Mouse (Mus musculus) liver, embryonic 13.5 days (tissue): Measurements from ENCODE around the gene Ubl3. TPM values are rescaled to one million over a fixed set of nuclear protein-coding genes. Genes with fewer than 3 reads are reported as not detected.

Experiments used
- ATAC-seq: fragments of 200-750 bp; cut with Nextera tagmentation; 2 replicates; pipeline ENCODE4 v1.8.0; 2017; ENCODE audit warnings: low read depth, mild to moderate bottlenecking, moderate number of reproducible peaks, moderate library complexity
- DNase-seq: peaks from one replicate; pipeline ENCODE4 v3.0.0; 2022
- H3K27ac ChIP-seq: fragments of 300-500 bp; sonication (generic); 2 replicates; pipeline ENCODE4 v1.5.1; 2015; ENCODE audit warnings: moderate library complexity, mild to moderate bottlenecking, inconsistent platforms
- H3K27me3 ChIP-seq: fragments of 300-500 bp; sonication (generic); 2 replicates; pipeline ENCODE4 v1.6.1; 2015; ENCODE audit warnings: mild to moderate bottlenecking, inconsistent platforms
- H3K36me3 ChIP-seq: fragments of 300-500 bp; sonication (generic); 2 replicates; pipeline ENCODE4 v1.6.1; 2015; ENCODE audit warnings: mild to moderate bottlenecking, inconsistent platforms
- H3K4me1 ChIP-seq: fragments of 300-500 bp; sonication (generic); replicated peaks from 2 replicates; pipeline ENCODE4 v1.6.1; 2015; ENCODE audit warnings: inconsistent platforms
- H3K4me2 ChIP-seq: fragments of 300-500 bp; sonication (generic); 2 replicates; pipeline ENCODE4 v1.6.1; 2015; ENCODE audit warnings: inconsistent platforms, mild to moderate bottlenecking, moderate library complexity
- H3K4me3 ChIP-seq: fragments of 300-500 bp; sonication (generic); replicated peaks from 2 replicates; pipeline ENCODE4 v1.5.1; 2015; ENCODE audit warnings: mild to moderate bottlenecking, inconsistent platforms
- H3K9ac ChIP-seq: fragments of 300-500 bp; sonication (generic); 2 replicates; pipeline ENCODE4 v1.6.1; 2015; ENCODE audit warnings: mild to moderate bottlenecking, inconsistent platforms
- H3K9me3 ChIP-seq: fragments of 300-500 bp; sonication (generic); replicated peaks from 2 replicates; pipeline ENCODE4 v1.6.1; 2016; ENCODE audit warnings: inconsistent platforms
- WGBS: fragments of 180-500 bp; shearing (Covaris S2); methylation state at CpG from one replicate; pipeline ENCODE4 v1.1.7; 2015; ENCODE audit not compliant: insufficient replicate concordance; 5-methylcytosine and 5-hydroxymethylcytosine counted together
- polyA plus RNA-seq: library from polyadenylated mRNA; unstranded; fragments of >200 nt; fragmentation: Nextera tagmentation; extraction: Ambion mirVana; gene quantifications from 2 replicates; pipeline ENCODE4 v1.2.1, GENCODE M21; 2015

Ubl3 gene
- polyA plus RNA-seq, 1 experiment from 2014 or later, result 18.5 TPM

DNA sequence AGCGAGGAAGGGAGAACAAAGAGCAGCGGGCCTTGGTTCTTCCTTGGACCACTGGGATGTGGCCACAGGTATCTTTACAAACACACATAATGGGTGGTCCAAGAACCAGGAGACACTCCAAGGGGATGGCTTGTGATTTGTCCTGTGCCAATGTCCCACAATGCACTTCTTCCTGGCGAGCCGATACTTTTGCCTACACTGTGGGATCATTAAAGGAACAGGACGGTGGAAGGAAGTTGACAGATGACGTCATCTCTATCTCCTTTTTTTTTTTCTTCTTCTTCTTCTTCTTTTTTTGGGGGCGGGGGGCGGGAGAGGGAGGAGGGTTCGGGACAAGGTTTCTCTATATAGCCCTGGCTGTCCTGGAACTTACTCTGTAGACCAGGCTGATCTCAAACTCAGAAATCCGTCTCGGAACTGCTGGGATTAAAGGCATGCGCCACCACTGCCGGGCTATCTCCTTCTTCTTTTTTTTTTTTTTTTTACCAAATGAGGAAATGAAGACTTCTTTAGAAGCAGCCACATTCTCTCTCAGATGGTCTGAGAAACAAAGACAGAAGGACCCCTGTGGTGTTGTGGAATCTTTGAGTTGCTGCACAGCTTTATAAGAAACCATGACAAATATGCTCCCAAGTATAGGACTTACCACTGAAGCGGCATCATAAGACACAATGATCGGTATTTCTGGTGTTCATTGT lies 6.8 kb upstream of the Ubl3 start:
- Histone ChIP-seq H3K4me1 (peaks cover 6% of the 10 kb centered on the region), H3K36me3 (no peaks in the 10 kb centered on the region), H3K27ac (no peak overlapping the region), H3K9me3 (no peaks in the 10 kb centered on the region), H3K4me2 (no peak overlapping the region), H3K27me3 (peaks cover 11% of the 10 kb centered on the region), H3K4me3 (no peak overlapping the region), H3K9ac (no peak overlapping the region)
- DNase-seq (no peak), ATAC-seq (no peak)
- WGBS, result 50% methylated on average over 15 of the region's 15 CpGs

DNA sequence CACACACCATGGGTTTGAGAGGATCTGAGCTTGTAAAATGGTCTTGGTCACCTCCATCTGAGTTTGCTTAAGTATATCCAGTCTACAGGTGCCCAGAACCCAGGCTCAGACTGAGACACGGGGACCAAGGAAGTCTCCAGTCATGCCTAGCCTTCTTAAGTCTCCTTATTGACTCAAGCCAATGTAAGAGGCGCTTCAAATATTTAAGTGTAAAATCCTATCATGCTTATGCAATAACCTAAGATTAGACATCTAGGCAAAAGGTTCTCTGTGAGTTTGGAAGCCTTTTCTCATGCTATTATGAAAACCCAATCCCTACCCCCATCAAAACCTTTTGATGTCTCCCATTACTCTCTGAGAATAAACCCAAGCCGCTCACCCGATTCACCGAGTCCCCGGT lies 5.9 kb upstream of the Ubl3 start:
- DNase-seq (no peak), ATAC-seq (no peak)
- Histone ChIP-seq H3K27me3 (peaks cover 21% of the 10 kb centered on the region), H3K4me1 (peaks cover 15% of the 10 kb centered on the region), H3K4me3 (no peak overlapping the region), H3K9me3 (no peaks in the 10 kb centered on the region), H3K9ac (no peak overlapping the region), H3K36me3 (no peaks in the 10 kb centered on the region), H3K27ac (no peak overlapping the region), H3K4me2 (no peak overlapping the region)
- 82% methylated on average over 6 of the region's 6 CpGs for WGBS

DNA sequence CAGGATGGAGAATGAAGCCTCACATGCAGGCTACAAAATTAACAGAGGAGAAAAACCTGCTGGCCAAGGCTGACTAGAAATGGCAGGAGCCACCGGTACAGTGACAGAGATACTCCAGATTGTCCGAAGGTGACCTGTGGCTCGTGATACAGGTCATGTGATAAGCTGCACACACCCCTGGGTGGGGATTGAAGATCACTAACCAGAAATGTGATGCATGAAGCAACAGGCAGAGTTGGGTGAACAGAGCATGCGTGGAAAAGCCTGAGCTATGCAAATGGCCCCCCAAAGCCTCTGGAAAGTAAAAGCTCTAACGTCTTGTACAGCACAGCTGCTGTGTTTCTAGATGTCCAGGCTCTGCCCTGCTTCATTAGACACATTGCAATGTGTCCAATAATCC lies 3.9 kb upstream of the Ubl3 start:
- H3K27ac ChIP-seq, result no peak overlapping the region
- H3K4me2 ChIP-seq, result no peak overlapping the region
- ATAC-seq (no peak), DNase-seq (no peak)
- no peak overlapping the region for H3K9ac ChIP-seq
- H3K9me3 ChIP-seq, result no peaks in the 10 kb centered on the region
- H3K4me3 ChIP-seq, result no peak overlapping the region
- no peaks in the 10 kb centered on the region for H3K36me3 ChIP-seq
- peaks cover 37% of the 10 kb centered on the region for H3K27me3 ChIP-seq
- 57% methylated on average over 5 of the region's 5 CpGs for WGBS
- peaks cover 25% of the 10 kb centered on the region for H3K4me1 ChIP-seq

DNA sequence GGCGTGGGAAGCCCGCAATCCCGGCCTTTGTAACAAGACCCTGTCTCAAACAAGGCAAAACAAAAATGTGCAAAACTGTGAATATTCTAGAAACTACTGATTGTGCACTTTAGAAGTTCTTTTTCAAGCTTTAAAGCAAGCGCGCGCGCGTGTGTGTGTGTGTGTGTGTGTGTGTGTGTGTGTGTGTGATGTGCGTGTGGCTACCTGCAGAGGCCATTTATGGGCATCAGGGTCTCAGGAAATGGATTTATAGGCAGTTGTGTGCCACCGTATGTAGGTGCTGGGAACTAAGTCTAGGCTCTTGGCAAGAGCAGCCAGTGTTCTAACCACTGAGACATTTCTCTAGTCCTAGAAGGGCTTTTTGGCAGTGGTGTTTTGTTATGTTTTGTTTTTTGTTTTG lies 2.6 kb upstream of the Ubl3 start:
- H3K4me3 ChIP-seq, result no peak overlapping the region
- ATAC-seq (no peak), DNase-seq (no peak)
- H3K27me3 ChIP-seq, result peaks cover 42% of the 10 kb centered on the region
- peaks cover 36% of the 10 kb centered on the region for H3K4me1 ChIP-seq
- H3K9ac ChIP-seq, result no peak overlapping the region
- no peak overlapping the region; the same call in 1 of the 2 replicates for H3K4me2 ChIP-seq
- H3K27ac ChIP-seq, result no peak overlapping the region
- H3K36me3 ChIP-seq, result no peaks in the 10 kb centered on the region
- no peaks in the 10 kb centered on the region for H3K9me3 ChIP-seq
- 70% methylated on average over 10 of the region's 10 CpGs for WGBS

DNA sequence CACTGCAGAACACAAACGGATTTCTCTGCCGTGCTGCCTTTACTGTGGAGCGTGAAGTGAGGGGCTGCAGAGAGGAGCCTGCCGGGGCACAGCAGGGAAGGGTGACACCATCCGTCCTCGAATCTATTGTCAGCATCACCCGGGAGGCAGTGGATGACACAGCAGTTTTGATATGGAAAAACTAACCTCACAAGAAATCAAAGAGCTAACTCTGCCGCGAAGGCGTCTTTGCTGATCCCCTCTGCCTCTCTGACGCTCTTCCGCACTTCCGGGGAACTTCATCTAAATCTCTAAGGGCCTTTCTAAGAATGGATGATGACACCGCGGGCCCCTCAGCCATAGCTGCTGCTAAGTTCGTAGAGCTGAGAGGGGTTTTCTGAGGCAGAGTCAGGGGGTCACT lies 2.1 kb upstream of the Ubl3 start:
- Histone ChIP-seq H3K9ac (no peak overlapping the region), H3K4me1 (peaks cover 41% of the 10 kb centered on the region), H3K27ac (no peak overlapping the region), H3K4me2 (peak overlapping the region; percentile 25), H3K4me3 (no peak overlapping the region; the same call in 1 of the 2 replicates), H3K9me3 (no peaks in the 10 kb centered on the region), H3K36me3 (no peaks in the 10 kb centered on the region), H3K27me3 (peaks cover 44% of the 10 kb centered on the region)
- ATAC-seq, result no peak
- 5% methylated on average over 16 of the region's 16 CpGs for WGBS
- no peak for DNase-seq

DNA sequence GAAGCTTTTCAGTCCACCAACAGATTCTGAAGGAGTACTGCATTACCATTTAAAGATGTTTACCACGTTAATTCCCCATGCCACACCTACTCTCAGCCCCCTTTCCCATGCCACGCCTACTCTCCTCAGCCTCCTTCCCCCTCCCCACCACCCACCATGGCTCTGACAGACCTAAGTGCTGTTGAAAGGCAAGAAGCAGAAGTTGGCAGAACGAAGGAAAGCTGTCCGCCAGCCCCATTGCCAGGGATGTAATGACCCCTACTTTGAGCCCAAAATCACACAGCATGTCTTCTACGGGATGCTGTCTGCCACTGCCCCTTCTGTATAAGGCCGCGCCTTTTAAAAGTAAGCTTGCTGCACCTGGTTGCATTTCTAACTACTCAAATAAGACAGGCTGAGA lies 1.7 kb upstream of the Ubl3 start:
- no peaks in the 10 kb centered on the region for H3K36me3 ChIP-seq
- no peak overlapping the region for H3K27ac ChIP-seq
- peaks cover 44% of the 10 kb centered on the region for H3K27me3 ChIP-seq
- peak overlapping the region; percentile 25 for H3K4me2 ChIP-seq
- H3K9ac ChIP-seq, result no peak overlapping the region
- WGBS, result 16% methylated on average over 7 of the region's 7 CpGs
- no peak overlapping the region for H3K4me3 ChIP-seq
- ATAC-seq (no peak), DNase-seq (no peak)
- H3K4me1 ChIP-seq, result peaks cover 46% of the 10 kb centered on the region
- H3K9me3 ChIP-seq, result no peaks in the 10 kb centered on the region

DNA sequence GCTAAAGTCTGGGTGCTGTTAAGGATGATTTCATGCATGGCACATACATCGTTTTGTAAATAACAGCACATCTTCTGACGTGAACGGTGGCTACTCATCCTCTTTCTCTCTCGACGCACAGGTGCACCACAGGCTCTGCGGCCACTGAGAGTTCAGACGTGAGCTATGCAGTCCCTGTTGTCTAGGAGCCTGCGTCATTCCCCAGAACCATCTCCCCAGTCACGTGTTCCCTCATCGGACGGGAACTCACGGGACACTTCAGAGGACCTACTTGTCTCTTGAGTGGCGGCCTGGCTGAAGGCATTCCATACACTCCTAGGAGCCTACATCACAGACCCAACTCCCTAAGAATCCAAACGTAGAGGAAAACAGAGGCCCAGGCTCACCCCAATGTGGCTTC lies 1.1 kb upstream of the Ubl3 start:
- H3K9ac ChIP-seq, result no peak overlapping the region
- H3K36me3 ChIP-seq, result no peaks in the 10 kb centered on the region
- DNase-seq (no peak), ATAC-seq (no peak)
- H3K4me2 ChIP-seq, result 0 out of 2 replicates have a peak overlapping the region, but pooled peaks have one; percentile 90
- no peak overlapping the region for H3K27ac ChIP-seq
- no peak overlapping the region for H3K4me3 ChIP-seq
- peaks cover 44% of the 10 kb centered on the region for H3K27me3 ChIP-seq
- no peaks in the 10 kb centered on the region for H3K9me3 ChIP-seq
- WGBS, result 43% methylated on average over 14 of the region's 14 CpGs
- peaks cover 49% of the 10 kb centered on the region for H3K4me1 ChIP-seq

DNA sequence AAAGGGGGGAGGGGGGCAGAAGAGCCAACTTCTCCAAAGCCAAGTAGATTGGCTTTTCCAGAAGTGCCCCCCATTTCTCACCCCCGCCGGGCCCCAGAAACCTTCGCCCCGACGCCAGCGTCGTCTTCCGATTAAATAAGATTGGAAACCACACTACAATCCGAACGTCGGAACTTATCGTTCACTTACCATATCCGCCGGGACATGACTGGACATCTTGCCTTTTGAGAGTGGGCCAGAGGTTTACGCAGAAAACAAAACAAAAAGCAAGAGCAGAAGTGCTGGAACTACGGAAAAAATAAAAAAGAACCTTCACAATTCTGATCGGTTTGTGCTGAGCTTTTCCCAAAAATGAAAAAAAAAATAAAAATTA lies 839 bp downstream of the Ubl3 start:
- H3K4me3 ChIP-seq, result peak overlapping the region; percentile 77
- H3K27me3 ChIP-seq, result peaks cover 44% of the 10 kb centered on the region
- H3K4me1 ChIP-seq, result peaks cover 69% of the 10 kb centered on the region
- peak overlapping the region; percentile 79 for H3K9ac ChIP-seq
- H3K27ac ChIP-seq, result peak overlapping the region; percentile 81; the same call in 1 of the 2 replicates
- peak overlapping the region; percentile 90 for H3K4me2 ChIP-seq
- under 1% methylated on average over 17 of the region's 17 CpGs for WGBS
- DNase-seq (peak; percentile 18), ATAC-seq (no peak)
- no peaks in the 10 kb centered on the region for H3K9me3 ChIP-seq
- H3K36me3 ChIP-seq, result no peaks in the 10 kb centered on the region

DNA sequence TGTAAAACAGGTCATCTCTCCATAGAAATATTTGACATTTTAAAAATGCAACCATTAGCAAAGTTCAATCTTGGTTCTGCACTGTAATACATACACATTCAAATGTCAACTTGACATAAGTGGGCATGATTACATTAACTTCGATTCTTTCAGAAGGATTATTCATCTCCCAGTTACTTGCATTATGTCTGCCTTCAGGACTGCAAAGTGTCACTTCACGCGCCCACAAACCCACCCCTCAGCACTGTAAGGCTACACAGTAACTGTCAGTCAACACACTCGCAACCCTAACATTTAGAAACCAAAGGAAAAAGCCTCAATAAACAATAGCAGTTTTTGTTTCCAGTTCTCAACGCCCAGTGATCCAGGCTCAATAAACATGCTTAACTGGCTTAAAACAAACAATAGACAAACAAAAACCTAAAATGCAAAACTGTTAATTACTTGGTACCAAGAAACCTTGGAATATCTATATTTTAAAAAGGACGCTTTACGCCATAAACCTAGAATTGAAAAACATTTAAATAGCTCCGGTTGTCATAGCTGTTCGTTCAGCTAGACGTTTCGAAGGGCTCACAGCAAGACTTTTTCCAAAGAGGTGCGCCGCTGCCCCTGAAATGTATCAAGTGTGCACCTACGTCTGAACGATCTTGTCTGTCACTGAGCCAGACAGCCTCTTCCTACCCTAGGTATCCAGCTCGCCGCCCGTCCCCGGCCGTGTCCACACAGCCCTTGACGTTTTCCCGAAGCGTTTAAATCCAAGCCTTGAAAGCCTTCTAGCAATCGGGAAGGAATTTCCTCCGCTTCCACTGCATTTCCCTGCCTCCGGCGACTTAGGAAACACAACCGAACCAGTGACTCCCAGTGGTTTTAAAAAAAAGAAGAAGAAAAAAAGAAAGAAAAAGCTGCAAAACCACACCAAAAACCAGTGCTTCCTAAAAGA lies 1.5 kb downstream of the Ubl3 start:
- H3K27ac ChIP-seq, result peak overlapping the region; percentile 81; the same call in 1 of the 2 replicates
- WGBS, result under 1% methylated on average over 28 of the region's 28 CpGs
- H3K9ac ChIP-seq, result peak overlapping the region; percentile 79
- H3K4me3 ChIP-seq, result peak overlapping the region; percentile 77
- H3K4me1 ChIP-seq, result peaks cover 71% of the 10 kb centered on the region
- ATAC-seq (no peak), DNase-seq (no peak)
- no peaks in the 10 kb centered on the region for H3K9me3 ChIP-seq
- no peaks in the 10 kb centered on the region for H3K36me3 ChIP-seq
- peak overlapping the region; percentile 90 for H3K4me2 ChIP-seq
- H3K27me3 ChIP-seq, result peaks cover 41% of the 10 kb centered on the region

DNA sequence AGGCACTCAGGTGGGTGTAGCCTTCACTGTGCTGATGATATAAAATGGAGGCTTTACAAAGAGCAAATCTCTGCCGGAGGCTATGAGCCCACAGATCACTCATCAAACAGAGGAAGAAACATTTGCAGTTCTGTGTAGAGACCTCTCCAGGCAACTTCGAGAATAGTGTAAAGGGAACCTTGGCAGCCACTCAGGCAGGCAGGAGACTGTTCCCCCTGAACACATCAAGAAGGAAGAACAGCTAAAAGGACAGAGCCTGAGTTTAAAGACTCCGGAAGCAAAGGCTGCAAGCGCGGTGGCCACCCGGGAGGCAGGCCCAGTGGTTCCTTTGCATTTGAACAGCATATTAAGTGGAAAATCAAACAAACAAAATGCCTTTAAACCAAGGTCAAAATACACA lies 2.2 kb downstream of the Ubl3 start:
- Histone ChIP-seq H3K4me2 (peak overlapping the region; percentile 90), H3K27ac (no peak overlapping the region), H3K9ac (0 out of 2 replicates have a peak overlapping the region, but pooled peaks have one; percentile 31), H3K9me3 (no peaks in the 10 kb centered on the region), H3K36me3 (no peaks in the 10 kb centered on the region), H3K27me3 (peaks cover 41% of the 10 kb centered on the region), H3K4me3 (peak overlapping the region; percentile 77), H3K4me1 (peaks cover 71% of the 10 kb centered on the region)
- DNase-seq (no peak), ATAC-seq (no peak)
- 8% methylated on average over 6 of the region's 6 CpGs for WGBS

DNA sequence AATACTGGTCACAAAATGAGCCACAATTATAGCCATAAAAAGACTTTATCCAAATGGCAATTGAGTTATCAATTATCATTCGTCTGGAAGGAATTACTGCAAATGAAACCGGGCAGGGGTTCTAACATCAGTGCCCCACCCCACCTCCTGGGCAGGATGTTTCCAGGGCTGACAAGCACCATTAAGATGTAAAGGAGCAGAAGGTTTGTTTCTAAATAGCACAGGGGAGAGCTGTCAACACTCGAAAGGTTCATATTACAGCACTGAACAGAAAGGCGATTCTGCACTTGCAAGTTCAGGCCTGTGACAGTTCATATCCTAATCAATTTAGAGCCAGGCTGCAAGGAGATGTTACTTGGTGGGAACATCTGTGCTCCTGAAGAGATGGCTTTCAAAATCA lies 3.3 kb downstream of the Ubl3 start:
- H3K4me2 ChIP-seq, result peak overlapping the region; percentile 17; the same call in 1 of the 2 replicates

More for the DNA sequence above, 3.3 kb downstream of the Ubl3 start:
- DNase-seq (no peak), ATAC-seq (no peak)
- Histone ChIP-seq H3K9me3 (no peaks in the 10 kb centered on the region), H3K4me3 (no peak overlapping the region), H3K9ac (no peak overlapping the region), H3K27me3 (peaks cover 32% of the 10 kb centered on the region), H3K36me3 (no peaks in the 10 kb centered on the region), H3K27ac (no peak overlapping the region), H3K4me1 (peaks cover 72% of the 10 kb centered on the region)
- WGBS, result 60% methylated on average over 4 of the region's 4 CpGs
